Comparison of ENCODE assay signal across 25 mouse cellular contexts in the genomic region with DNA sequence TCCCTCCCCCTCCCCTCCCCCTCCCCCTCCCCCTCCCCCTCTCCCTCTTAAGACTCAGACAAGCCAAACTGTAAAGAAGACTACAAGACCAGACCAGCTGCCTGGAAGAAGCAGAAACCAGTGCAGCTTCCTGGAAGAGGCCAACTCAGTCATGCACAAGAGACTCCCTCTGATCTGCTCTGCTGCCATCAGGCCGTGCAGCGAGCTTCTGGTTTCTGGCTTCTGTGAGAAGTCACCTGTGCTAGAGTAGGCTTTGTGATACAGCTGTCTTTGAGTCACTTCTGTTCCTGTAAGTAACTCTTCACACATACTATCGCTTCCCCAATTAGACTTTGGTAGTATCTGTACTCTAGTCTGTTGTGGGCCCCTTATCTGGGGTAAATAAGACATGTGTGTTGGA.
"Had no signal": no experiment of that assay in that cellular context is flagged by ENCODE, and none has a peak within 500 bp of the region (broad histone marks: within the 10 kb centered on the region; RNA-seq: fewer than 3 reads in every experiment).

No protein-coding gene starts in this region.

- H3K4me3 ChIP-seq: heart, adult 2 months; heart, embryonic 12.5 days; hindbrain, embryonic 10.5 days; hindbrain, embryonic 12.5 days; intestine, embryonic 15.5 days; kidney, embryonic 15.5 days; left cerebral cortex, adult 2 months; limb, embryonic 10.5 days; limb, embryonic 12.5 days; liver, embryonic 13.5 days; liver, embryonic 15.5 days had no signal

- ATAC-seq: hindbrain, embryonic 16.5 days; inflammation-experienced regulatory T-cells, adult 6 months; intestine, embryonic 15.5 days; intestine, postnatal 0 days had no signal

- H3K27me3 ChIP-seq: heart, embryonic 12.5 days; hindbrain, embryonic 12.5 days; intestine, embryonic 15.5 days; kidney, embryonic 15.5 days; limb, embryonic 12.5 days; liver, embryonic 13.5 days; liver, embryonic 15.5 days had no signal

- H3K27ac ChIP-seq: heart, adult 2 months; hindbrain, embryonic 10.5 days; hindbrain, embryonic 12.5 days; hindbrain, embryonic 14.5 days; intestine, embryonic 15.5 days; kidney, embryonic 15.5 days; left cerebral cortex, adult 2 months; limb, embryonic 10.5 days; limb, embryonic 12.5 days; liver, embryonic 13.5 days; liver, embryonic 15.5 days had no signal

- DNase-seq: gastrocnemius, postnatal 25 days; heart, adult 2 months; heart, postnatal 10 days; heart, postnatal 4 days; kidney, adult 2 months; kidney, adult 9 months; kidney, postnatal 10 days; kidney, postnatal 25 days; kidney, postnatal 4 days; liver; liver, embryonic 13.5 days had no signal

- H3K9me3 ChIP-seq: heart, embryonic 12.5 days; hindbrain, embryonic 10.5 days; hindbrain, embryonic 12.5 days; intestine, embryonic 15.5 days; kidney, embryonic 15.5 days; limb, embryonic 10.5 days; limb, embryonic 12.5 days; liver, embryonic 13.5 days; liver, embryonic 15.5 days had no signal

- H3K4me2 ChIP-seq: heart, embryonic 12.5 days; hindbrain, embryonic 12.5 days; hindbrain, embryonic 14.5 days; intestine, embryonic 15.5 days; kidney, embryonic 15.5 days; limb, embryonic 12.5 days; liver, embryonic 11.5 days; liver, embryonic 13.5 days; liver, embryonic 15.5 days had no signal

- H3K4me1 ChIP-seq: heart, embryonic 12.5 days; hindbrain, embryonic 10.5 days; hindbrain, embryonic 12.5 days; intestine, embryonic 15.5 days; kidney, embryonic 15.5 days; limb, embryonic 10.5 days; limb, embryonic 12.5 days; liver, embryonic 13.5 days; liver, embryonic 15.5 days had no signal

- H3K36me3 ChIP-seq: heart, embryonic 12.5 days; hindbrain, embryonic 10.5 days; hindbrain, embryonic 12.5 days; intestine, embryonic 15.5 days; kidney, embryonic 15.5 days; limb, embryonic 10.5 days; limb, embryonic 12.5 days; liver, embryonic 13.5 days; liver, embryonic 15.5 days had no signal

- H3K9ac ChIP-seq: heart, embryonic 12.5 days; hindbrain, embryonic 12.5 days; hindbrain, embryonic 14.5 days; intestine, embryonic 15.5 days; kidney, embryonic 15.5 days; limb, embryonic 12.5 days; liver, embryonic 13.5 days; liver, embryonic 15.5 days had no signal
